Mouse (Mus musculus): ENCODE data around the gene Vps53.
"Not testable (repeated sequence)": the region's sequence is repeated elsewhere in the genome, so short reads cannot be mapped to it uniquely, and the experiment has no call there.

Gene Vps53

GRCm38 (mm10) chr11:76179495-76180145 is at the start of gene Vps53, which contains the start of gene Fam57a:
Gene Vps53 (minus strand): TSS chr11:76179647.
Gene Fam57a (plus strand): TSS chr11:76179671.
- peak; percentile 93 for DNase-seq

- DNase-seq, result no peak
These were observed 45.6 kb upstream of the Vps53 start for GRCm38 (mm10) chr11:76225051-76225450.

GRCm38 (mm10) chr11:76224631-76225030 is 45.2 kb upstream of the Vps53 start:
- no peak for DNase-seq

GRCm38 (mm10) chr11:76217390-76217800 is 37.9 kb upstream of the Vps53 start, which contains the start of the genes Dbil5 and Gemin4:
Gene Dbil5 (plus strand): TSS chr11:76217608.
Gene Gemin4 (minus strand): TSS chr11:76217664.
- peak; percentile 99 for DNase-seq

GRCm38 (mm10) chr11:76216681-76217389 is 37.4 kb upstream of the Vps53 start:
- peak; percentile 92 for DNase-seq

- no peak for DNase-seq
These were observed 36.6 kb upstream of the Vps53 start for GRCm38 (mm10) chr11:76216049-76216540.

GRCm38 (mm10) chr11:76215011-76215410 is 35.6 kb upstream of the Vps53 start:
- DNase-seq, result peak; percentile 51

GRCm38 (mm10) chr11:76213841-76214240 is 34.4 kb upstream of the Vps53 start:
- no peak for DNase-seq

- not testable (repeated sequence) for DNase-seq
These were observed 32.1 kb upstream of the Vps53 start for GRCm38 (mm10) chr11:76211595-76211994.

- DNase-seq, result peak; percentile 37
These were observed 31.0 kb upstream of the Vps53 start for GRCm38 (mm10) chr11:76210228-76210985.

GRCm38 (mm10) chr11:76206793-76207192 is 27.3 kb upstream of the Vps53 start:
- DNase-seq, result no peak

GRCm38 (mm10) chr11:76201761-76202674 is 22.6 kb upstream of the Vps53 start:
- peak; percentile 92 for DNase-seq

- no peak for DNase-seq
These were observed 17.6 kb upstream of the Vps53 start for GRCm38 (mm10) chr11:76196977-76197469.

- DNase-seq, result peak; percentile 11
These were observed 17.0 kb upstream of the Vps53 start for GRCm38 (mm10) chr11:76196275-76196976.

- peak; percentile 11 for DNase-seq
These were observed 7.5 kb upstream of the Vps53 start for GRCm38 (mm10) chr11:76186908-76187307.

- DNase-seq, result peak; percentile 11
These were observed 4.3 kb upstream of the Vps53 start for GRCm38 (mm10) chr11:76183745-76184144.

- DNase-seq, result no peak
These were observed 696 bp upstream of the Vps53 start for GRCm38 (mm10) chr11:76180146-76180540.

- DNase-seq, result peak; percentile 35
These were observed 537 bp downstream of the Vps53 start for GRCm38 (mm10) chr11:76178726-76179494.

GRCm38 (mm10) chr11:76170207-76170606 is 9.2 kb downstream of the Vps53 start:
- DNase-seq, result no peak

- no peak for DNase-seq
These were observed 10.5 kb downstream of the Vps53 start for GRCm38 (mm10) chr11:76168976-76169375.
